In the genomic region with DNA sequence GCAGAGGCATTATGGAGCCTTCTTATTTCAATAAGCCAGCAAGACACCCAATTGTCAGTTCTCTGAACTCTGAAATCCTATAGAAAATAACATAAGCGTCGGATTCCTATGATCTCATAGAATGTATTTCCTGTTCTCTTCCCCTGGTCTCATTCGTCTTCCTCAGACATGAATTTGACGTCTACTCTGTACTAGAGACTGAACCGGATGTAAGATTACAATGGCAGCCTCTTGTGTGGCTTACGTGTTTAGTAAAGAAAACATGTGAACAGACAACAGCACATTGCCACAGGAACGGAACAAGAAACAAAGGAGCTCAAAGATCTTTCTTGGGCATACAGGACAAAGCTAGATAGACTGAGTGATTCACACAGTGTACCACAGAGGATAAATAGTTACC, we compare ENCODE assay signal across 24 mouse cellular contexts.
"Had no signal": no experiment of that assay in that cellular context is flagged by ENCODE, and none has a peak within 500 bp of the region (broad histone marks: within the 10 kb centered on the region; RNA-seq: fewer than 3 reads in every experiment).

No protein-coding gene starts in this region.

- DNase-seq: forebrain, postnatal 0 days; gastrocnemius, postnatal 14 days; gastrocnemius, postnatal 36 days; heart, adult 11 months; heart, adult 2 months; heart, postnatal 14 days; heart, postnatal 36 days; kidney, adult 11 months; kidney, adult 2 months; kidney, adult 9 months; kidney, postnatal 14 days; kidney, postnatal 36 days; layer of hippocampus, adult 9-11 months; layer of hippocampus, postnatal 36 days; left cerebral cortex, postnatal 4 days had no signal

- H3K4me3 ChIP-seq: heart, adult 2 months; hindbrain, embryonic 13.5 days; hindbrain, embryonic 15.5 days; kidney, embryonic 15.5 days; limb, embryonic 13.5 days; limb, embryonic 15.5 days had no signal

- H3K36me3 ChIP-seq: hindbrain, embryonic 13.5 days; hindbrain, embryonic 15.5 days; kidney, embryonic 15.5 days; limb, embryonic 13.5 days; limb, embryonic 15.5 days had no signal

- H3K4me2 ChIP-seq: heart, embryonic 11.5 days; hindbrain, embryonic 13.5 days; hindbrain, embryonic 15.5 days; kidney, embryonic 15.5 days; limb, embryonic 13.5 days; limb, embryonic 15.5 days had no signal

- H3K9me3 ChIP-seq: hindbrain, embryonic 13.5 days; hindbrain, embryonic 15.5 days; kidney, embryonic 15.5 days; limb, embryonic 13.5 days; limb, embryonic 15.5 days had no signal

- H3K4me1 ChIP-seq: hindbrain, embryonic 13.5 days; hindbrain, embryonic 15.5 days; kidney, embryonic 15.5 days had no signal

- H3K27ac ChIP-seq: heart, adult 2 months; hindbrain, embryonic 13.5 days; hindbrain, embryonic 15.5 days; hindbrain, postnatal 0 days; kidney, embryonic 15.5 days; kidney, postnatal 0 days; limb, embryonic 13.5 days; limb, embryonic 15.5 days had no signal

- H3K27me3 ChIP-seq: hindbrain, embryonic 15.5 days had no signal

- H3K9ac ChIP-seq: forebrain, postnatal 0 days; hindbrain, embryonic 13.5 days; hindbrain, embryonic 15.5 days; kidney, embryonic 15.5 days; limb, embryonic 13.5 days; limb, embryonic 15.5 days had no signal

- ATAC-seq: forebrain, postnatal 0 days; hindbrain, postnatal 0 days; intestine, embryonic 16.5 days had no signal
